In the genomic region with DNA sequence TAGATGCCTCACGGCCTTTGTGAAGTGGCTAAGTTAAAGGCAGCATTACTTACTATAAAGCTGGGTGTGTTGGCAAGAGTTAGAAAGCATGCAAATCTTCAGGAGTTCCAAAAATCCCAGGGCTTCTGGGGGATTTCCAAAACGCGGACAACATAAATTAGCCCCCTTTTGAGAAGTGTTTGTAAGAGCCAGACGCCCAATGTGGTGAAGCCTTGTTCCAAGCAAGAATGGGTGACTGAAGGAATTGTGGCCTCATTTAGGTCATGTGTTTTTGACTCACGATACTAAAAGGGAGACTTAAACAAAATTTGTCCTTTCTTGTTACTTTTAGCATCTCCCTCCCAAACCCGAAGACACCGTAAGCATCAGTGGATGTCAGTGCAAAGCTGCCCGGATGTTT, we compare ENCODE assay signal across 20 mouse cellular contexts. TPM values are rescaled to one million over a fixed set of nuclear protein-coding genes. Genes with fewer than 3 reads are reported as not detected.
DNase-seq lines count a peak whose midpoint lies in the region; ATAC-seq and TF ChIP-seq lines count a peak whose summit lies in the region.
"Had no signal": no experiment of that assay in that cellular context is flagged by ENCODE, and none has a peak within 500 bp of the region (broad histone marks: within the 10 kb centered on the region; RNA-seq: fewer than 3 reads in every experiment).

No protein-coding gene starts in this region.

- TF ChIP-seq POLR2A in CH12.LX (IDR thresholded peaks at IDR 0.05; ENCODE audit: low read depth, low read length), result 0 out of 2 replicates have a peak, but pooled peaks have one; percentile 41
- TF ChIP-seq POLR2A in brain, embryonic 14.5 days (IDR thresholded peaks at IDR 0.05; ENCODE audit: borderline replicate concordance, extremely low read depth, insufficient read depth, insufficient read length, poor library complexity, severe bottlenecking), result no peak

- H3K9ac ChIP-seq in forebrain, embryonic 15.5 days (replicated peaks), result no peak overlapping the region
- H3K9ac ChIP-seq in forebrain, postnatal 0 days, result no peak overlapping the region
- peak overlapping the region; percentile 95 for H3K9ac ChIP-seq in CH12.LX (ENCODE audit: insufficient read depth, low read depth)
- H3K9ac ChIP-seq: embryonic facial prominence, embryonic 13.5 days; embryonic facial prominence, embryonic 15.5 days had no signal

- H3K4me1 ChIP-seq in forebrain, embryonic 15.5 days, result no peaks in the 10 kb centered on the region
- H3K4me1 ChIP-seq in forebrain, postnatal 0 days (ENCODE audit: insufficient read depth), result no peaks in the 10 kb centered on the region
- H3K4me1 ChIP-seq in CH12.LX (ENCODE audit: control insufficient read depth in 1 of 2, insufficient read depth in 2 of 2), result peaks cover 9 to 42% of the 10 kb centered on the region in 2 experiments
- H3K4me1 ChIP-seq: embryonic facial prominence, embryonic 13.5 days; embryonic facial prominence, embryonic 15.5 days had no signal

- TF ChIP-seq RAD21 in CH12.LX (IDR thresholded peaks at IDR 0.05; ENCODE audit: low read depth, low read length), result no peak

- peak; percentile 81 for TF ChIP-seq EP300 in CH12.LX (IDR thresholded peaks at IDR 0.05; ENCODE audit: low read length)

- in situ Hi-C loops in CH12.LX (cut with MboI; ENCODE audit: low pct_ligation_motif_present, low pct_unique_long_range_greater_than_20kb, low sequenced_read_pairs), result no loop called here

- no peaks in the 10 kb centered on the region for H3K36me3 ChIP-seq in forebrain, embryonic 15.5 days
- H3K36me3 ChIP-seq in forebrain, postnatal 0 days (ENCODE audit: insufficient read depth), result no peaks in the 10 kb centered on the region
- H3K36me3 ChIP-seq in CH12.LX (replicated peaks in 1 of 2; ENCODE audit: control insufficient read depth in 1 of 2, insufficient read depth in 1 of 2, low read length in 1 of 2), result no peaks in the 10 kb centered on the region
- H3K36me3 ChIP-seq: embryonic facial prominence, embryonic 13.5 days; embryonic facial prominence, embryonic 15.5 days; G1E had no signal

- H3K27me3 ChIP-seq in forebrain, embryonic 15.5 days, result no peaks in the 10 kb centered on the region
- no peaks in the 10 kb centered on the region for H3K27me3 ChIP-seq in forebrain, postnatal 0 days (ENCODE audit: insufficient read depth, low read length)
- H3K27me3 ChIP-seq in CH12.LX (replicated peaks), result no peaks in the 10 kb centered on the region
- H3K27me3 ChIP-seq: embryonic facial prominence, embryonic 13.5 days; embryonic facial prominence, embryonic 15.5 days; Patski had no signal

- ATAC-seq in forebrain, embryonic 15.5 days (replicated peaks), result 0 out of 2 replicates have a peak, but pooled peaks have one; percentile 29
- ATAC-seq in forebrain, postnatal 0 days, result no peak
- ATAC-seq: activated CD4-positive, CD25-positive, alpha-beta regulatory T cell, adult 4 months; forebrain, embryonic 16.5 days; Patski had no signal

- no peaks in the 10 kb centered on the region for H3K9me3 ChIP-seq in forebrain, embryonic 15.5 days
- no peaks in the 10 kb centered on the region for H3K9me3 ChIP-seq in forebrain, postnatal 0 days (ENCODE audit: low read length)
- H3K9me3 ChIP-seq in CH12.LX (replicated peaks; ENCODE audit: low read length), result no peaks in the 10 kb centered on the region
- H3K9me3 ChIP-seq: embryonic facial prominence, embryonic 13.5 days; embryonic facial prominence, embryonic 15.5 days; G1E had no signal

- dilution Hi-C loops in CH12.LX (cut with MboI; ENCODE audit: extremely low pct_ligation_motif_present, extremely low pct_unique_long_range_greater_than_20kb, low sequenced_read_pairs), result no loop called here

- 59% methylated on average over 8 of the region's 8 CpGs for WGBS in forebrain, embryonic 15.5 days
- WGBS in forebrain, postnatal 0 days, result 50% methylated on average over 8 of the region's 8 CpGs

- H3K27ac ChIP-seq in forebrain, embryonic 15.5 days (replicated peaks), result no peak overlapping the region
- H3K27ac ChIP-seq in forebrain, postnatal 0 days (ENCODE audit: low read depth, low read length), result no peak overlapping the region
- H3K27ac ChIP-seq in CH12.LX (ENCODE audit: insufficient read depth, low read depth), result peak overlapping the region; percentile 92
- H3K27ac ChIP-seq: embryonic facial prominence, embryonic 13.5 days; embryonic facial prominence, embryonic 15.5 days had no signal

- H3K4me2 ChIP-seq in forebrain, embryonic 15.5 days (replicated peaks), result no peak overlapping the region
- no peak overlapping the region for H3K4me2 ChIP-seq in forebrain, postnatal 0 days (ENCODE audit: low read depth)
- H3K4me2 ChIP-seq in CH12.LX (ENCODE audit: insufficient read depth, low read depth, poor library complexity, severe bottlenecking), result peak overlapping the region; percentile 99
- H3K4me2 ChIP-seq: embryonic facial prominence, embryonic 13.5 days; embryonic facial prominence, embryonic 15.5 days had no signal

- no peak for TF ChIP-seq CTCF in forebrain, postnatal 0 days (IDR thresholded peaks at IDR 0.05; ENCODE audit: low read depth)
- no peak for TF ChIP-seq CTCF in CH12.LX (conservative IDR thresholded peaks at IDR 0.05 in 1 of 2, IDR thresholded peaks at IDR 0.05 in 1 of 2; ENCODE audit: low read depth in 2 of 2, low read length in 2 of 2)
- TF ChIP-seq CTCF in brain, embryonic 14.5 days (IDR thresholded peaks at IDR 0.05; ENCODE audit: borderline replicate concordance, extremely low read depth, insufficient read depth, insufficient read length), result no peak

- no peak overlapping the region for H3K4me3 ChIP-seq in forebrain, embryonic 15.5 days
- H3K4me3 ChIP-seq in forebrain, postnatal 0 days (ENCODE audit: low read depth, low read length), result no peak overlapping the region
- peak overlapping the region; percentile 39 to 56 (median 40) for H3K4me3 ChIP-seq in CH12.LX (replicated peaks in 1 of 3; ENCODE audit: low read depth in 2 of 3, low read length in 2 of 3, poor library complexity in 1 of 3)
- H3K4me3 ChIP-seq: embryonic facial prominence, embryonic 13.5 days; embryonic facial prominence, embryonic 15.5 days had no signal

- H3K79me2 ChIP-seq in CH12.LX (replicated peaks; ENCODE audit: control insufficient read depth, extremely low read depth, insufficient read depth, poor library complexity, severe bottlenecking), result no peaks in the 10 kb centered on the region

- DNase-seq in forebrain, postnatal 0 days, result no peak
- DNase-seq in CH12.LX (ENCODE audit: extremely low read depth), result peak; percentile 82
- DNase-seq in brain, embryonic 14.5 days (ENCODE audit: low read depth), result peak; percentile 54
- DNase-seq in natural killer cell, adult 2 months (ENCODE audit: low spot score in 2 of 2), result no peak
- DNase-seq: adrenal gland, adult 8-10 months; adrenal gland, postnatal 14 days; adrenal gland, postnatal 36 days; cerebellum, adult 11 months; cerebellum, adult 18-20 months; cerebellum, adult 8-10 months; cerebellum, adult 9-11 months; cerebellum, postnatal 36 days; embryo, embryonic 11 days had no signal

TF ChIP-seq in CH12.LX, 34 proteins besides CTCF, POLR2A, EP300 and RAD21:
- no peak for TF ChIP-seq NELFE (IDR thresholded peaks at IDR 0.05; ENCODE audit: low read depth, low read length)
- 0 out of 2 replicates have a peak, but pooled peaks have one; percentile 60 for TF ChIP-seq JUND (conservative IDR thresholded peaks at IDR 0.05; ENCODE audit: low read depth, low read length)
- no peak for TF ChIP-seq GABPA (IDR thresholded peaks at IDR 0.05; ENCODE audit: insufficient replicate concordance, low read depth, low read length)
- peak; percentile 92 for TF ChIP-seq TBP (conservative IDR thresholded peaks at IDR 0.05; ENCODE audit: low read depth, low read length)
- TF ChIP-seq IRF4 (IDR thresholded peaks at IDR 0.05; ENCODE audit: low read depth, low read length), result peak; percentile 62
- TF ChIP-seq TCF12 (IDR thresholded peaks at IDR 0.05; ENCODE audit: low read depth, low read length), result peak; percentile 51
- peak; percentile 96 for TF ChIP-seq MEF2A (IDR thresholded peaks at IDR 0.05; ENCODE audit: borderline replicate concordance, low read depth, low read length)
- TF ChIP-seq UBTF (IDR thresholded peaks at IDR 0.05; ENCODE audit: low read depth, low read length), result no peak
- TF ChIP-seq POLR2AphosphoS2 (IDR thresholded peaks at IDR 0.05; ENCODE audit: low read depth, low read length), result no peak; the same call in 1 of the 2 replicates
- TF ChIP-seq MAFK (IDR thresholded peaks at IDR 0.05; ENCODE audit: insufficient replicate concordance, low read length), result 0 out of 2 replicates have a peak, but pooled peaks have one; percentile 27
- TF ChIP-seq MAX (IDR thresholded peaks at IDR 0.05; ENCODE audit: low read length), result no peak
- peak; percentile 35; the same call in 1 of the 2 replicates for TF ChIP-seq SIN3A (IDR thresholded peaks at IDR 0.05; ENCODE audit: low read length)
- TF ChIP-seq CHD1 (IDR thresholded peaks at IDR 0.05; ENCODE audit: low read depth, low read length), result no peak
- TF ChIP-seq ETS1 (conservative IDR thresholded peaks at IDR 0.05; ENCODE audit: low read depth, low read length), result peak; percentile 82
- peak; percentile 88 for TF ChIP-seq BHLHE40 (IDR thresholded peaks at IDR 0.05; ENCODE audit: low read depth, low read length)
- TF ChIP-seq MYC (IDR thresholded peaks at IDR 0.05; ENCODE audit: low read depth, low read length), result peak; percentile 50; the same call in 1 of the 2 replicates

RNA-seq across cellular contexts. Expression of a gene that starts 20.7 kb away (rescaled TPM):
- polyA plus RNA-seq in forebrain, embryonic 15.5 days (2015; fragmentation: Nextera tagmentation; extraction: Ambion mirVana), result 71.5 and 77.7 TPM in 2 replicates
- 43.9 and 53.0 TPM in 2 replicates for total RNA-seq in forebrain, postnatal 0 days (2014; rRNA removed)
- 105 and 113 TPM in 2 replicates for polyA plus RNA-seq in forebrain, postnatal 0 days (2015; fragmentation: Nextera tagmentation; extraction: Ambion mirVana)
- total RNA-seq in CH12.LX (2012; rRNA removed) (37.3 and 45.0 TPM in 2 replicates), CH12.LX (2014; rRNA removed) (20.6 and 26.0 TPM in 2 replicates)
- polyA plus RNA-seq in CH12.LX (2012; ENCODE audit: insufficient read length, low read depth), result 24.0 and 31.2 TPM in 2 replicates
- polyA plus RNA-seq in brain, embryonic 14.5 days (2012; rRNA removed), result 18.0 and 36.8 TPM in 2 replicates
- polyA plus RNA-seq: G1E had no signal

Comparison
In these comparisons a context has a peak if more than half of its experiments do, and no peak if none do; other contexts are left out.
1. H3K4me3 ChIP-seq: peak in CH12.LX (3 of 3); none in forebrain, embryonic 15.5 days (single experiment) and forebrain, postnatal 0 days (single experiment).
2. DNase-seq: peak in CH12.LX (single experiment) and brain, embryonic 14.5 days (single experiment); none in forebrain, postnatal 0 days (single experiment) and natural killer cell, adult 2 months (0 of 2).